Mouse (Mus musculus) heart, adult 2 months (tissue): ENCODE measurements at regions not wholly inside any gene's neighbourhood (a gene's known extent, or its start where the extent isn't known, plus 50 kb on each side); places are given as distances from the start of the nearest gene placed in this dataset.

Experiments
- CTCF ChIP-seq: fragments of 200-600 bp; IDR thresholded peaks from 2 replicates; pipeline ENCODE4 v1.8.1; 2022; ENCODE audit warnings: antibody characterized with exemption, mild to moderate bottlenecking, moderate library complexity
- EP300 ChIP-seq: fragments of 200-500 bp; IDR thresholded peaks from 2 replicates; pipeline ENCODE4 v1.6.1; 2011; ENCODE audit warnings: low read depth, low read length, control low read depth; ENCODE audit not compliant: insufficient read depth
- POLR2A ChIP-seq: fragments of 200-500 bp; IDR thresholded peaks from 2 replicates; pipeline ENCODE4 v1.6.1; 2011; ENCODE audit warnings: mild to moderate bottlenecking, low read depth, low read length, control low read depth; ENCODE audit not compliant: insufficient read depth

GRCm38 (mm10) chr11:111663269-111663668 lies 597.3 kb downstream of the Kcnj2 start:
- TF ChIP-seq POLR2A, result no peak
- no peak for TF ChIP-seq CTCF
- TF ChIP-seq EP300, result no peak
